ENCODE assay signal across 15 mouse cellular contexts in the genomic region with DNA sequence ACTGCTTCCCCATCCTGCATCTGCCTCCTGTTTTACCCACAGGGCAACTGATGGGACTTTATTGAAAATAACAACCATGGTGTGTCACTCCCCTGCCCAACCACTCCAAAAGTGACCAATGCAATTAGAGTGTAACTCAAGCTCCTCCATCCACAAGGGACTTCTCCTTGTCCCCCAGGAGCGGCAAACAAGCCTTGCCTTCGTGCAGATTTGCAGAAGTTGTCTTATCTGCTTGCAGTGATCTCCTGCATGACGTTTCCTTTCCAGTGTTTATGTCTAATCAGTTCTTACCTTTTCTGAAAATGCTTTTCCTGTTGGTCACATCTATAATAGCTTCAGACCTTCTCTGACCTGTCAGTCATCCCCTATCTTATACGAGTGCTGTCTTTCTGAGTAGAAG.
"Had no signal": no experiment of that assay in that cellular context is flagged by ENCODE, and none has a peak within 500 bp of the region (broad histone marks: within the 10 kb centered on the region; RNA-seq: fewer than 3 reads in every experiment).

No protein-coding gene starts in this region.

- ATAC-seq: liver, postnatal 0 days; lung, postnatal 0 days; midbrain, embryonic 16.5 days had no signal

- DNase-seq: liver, postnatal 0 days; lung, adult 2 months; lung, postnatal 14 days; lung, postnatal 36 days; midbrain, embryonic 14.5 days; retina, postnatal 1 day; right cerebral cortex, adult 18-20 months; right cerebral cortex, postnatal 25 days; right cerebral cortex, postnatal 4 days; spleen, adult 18-20 months; thymus, adult 2 months; thymus, postnatal 25 days; thymus, postnatal 4 days had no signal
